Mouse (Mus musculus): Measurements from ENCODE around the gene Rpp30. TPM values are rescaled to one million over a fixed set of nuclear protein-coding genes. Genes with fewer than 3 reads are reported as not detected.

Gene Rpp30
- 118 and 123 TPM in 2 replicates for polyA plus RNA-seq (2016; fragmentation: Nextera tagmentation; extraction: Ambion mirVana)

GRCm38 (mm10) chr19:36083262-36084225, at the start of gene Rpp30:
Gene Rpp30 (plus strand): TSS chr19:36083716.
- peak within 1 kb of the TSS; percentile 85 for H3K4me3 ChIP-seq
- peaks cover 12% of the 10 kb centered on the region for H3K4me1 ChIP-seq
- H3K27me3 ChIP-seq (ENCODE audit: low read depth, poor library complexity, severe bottlenecking), result no peaks in the 10 kb centered on the region
- H3K36me3 ChIP-seq, result peaks cover 16% of the 10 kb centered on the region
- WGBS, result 2% methylated on average over 34 of the region's 34 CpGs
- DNase-seq (ENCODE audit: low spot score), result peak; percentile 88
- no peaks in the 10 kb centered on the region for H3K9me3 ChIP-seq (replicated peaks)
- H3K27ac ChIP-seq (replicated peaks), result peak within 1 kb of the TSS; percentile 86

GRCm38 (mm10) chr19:36046046-36046445, 37.5 kb upstream of the Rpp30 start:
- Histone ChIP-seq H3K36me3 (no peaks in the 10 kb centered on the region), H3K27me3 (ENCODE audit: low read depth, poor library complexity, severe bottlenecking) (no peaks in the 10 kb centered on the region), H3K4me3 (no peak overlapping the region), H3K27ac (replicated peaks) (no peak overlapping the region), H3K9me3 (replicated peaks) (no peaks in the 10 kb centered on the region), H3K4me1 (no peaks in the 10 kb centered on the region)
- WGBS, result 90% methylated on average over 7 of the region's 7 CpGs
- DNase-seq (ENCODE audit: low spot score), result no peak

GRCm38 (mm10) chr19:36056502-36057221, 26.9 kb upstream of the Rpp30 start:
- WGBS, result 10% methylated on average over 49 of the region's 49 CpGs
- H3K27me3 ChIP-seq (ENCODE audit: low read depth, poor library complexity, severe bottlenecking), result peaks cover 54% of the 10 kb centered on the region

GRCm38 (mm10) chr19:36057231-36057811, 26.2 kb upstream of the Rpp30 start, which contains the start of gene Htr7:
Gene Htr7 (minus strand): TSS chr19:36057507.
- Histone ChIP-seq H3K27ac (replicated peaks) (peak within 1 kb of the TSS; percentile 77), H3K36me3 (no peaks in the 10 kb centered on the region), H3K4me1 (peaks cover 11% of the 10 kb centered on the region), H3K9me3 (replicated peaks) (no peaks in the 10 kb centered on the region), H3K27me3 (ENCODE audit: low read depth, poor library complexity, severe bottlenecking) (peaks cover 54% of the 10 kb centered on the region), H3K4me3 (peak within 1 kb of the TSS; percentile 68)
- peak; percentile 74 for DNase-seq (ENCODE audit: low spot score)
- WGBS, result 5% methylated on average over 81 of the region's 86 CpGs

More at GRCm38 (mm10) chr19:36056502-36057221, 26.9 kb upstream of the Rpp30 start:
- Histone ChIP-seq H3K4me3 (peak overlapping the region; percentile 68), H3K27ac (replicated peaks) (peak overlapping the region; percentile 77; the same call in 1 of the 2 replicates), H3K9me3 (replicated peaks) (no peaks in the 10 kb centered on the region), H3K4me1 (peaks cover 11% of the 10 kb centered on the region), H3K36me3 (no peaks in the 10 kb centered on the region)
- DNase-seq (ENCODE audit: low spot score), result no peak

- DNase-seq (ENCODE audit: low spot score), result no peak
- Histone ChIP-seq H3K9me3 (replicated peaks) (no peaks in the 10 kb centered on the region), H3K4me3 (no peak overlapping the region), H3K4me1 (peaks cover 3% of the 10 kb centered on the region; the same call in 1 of the 2 replicates), H3K36me3 (no peaks in the 10 kb centered on the region), H3K27ac (replicated peaks) (no peak overlapping the region), H3K27me3 (ENCODE audit: low read depth, poor library complexity, severe bottlenecking) (peaks cover 21% of the 10 kb centered on the region)
- WGBS, result 84% methylated on average over 2 of the region's 2 CpGs
These were observed 20.6 kb upstream of the Rpp30 start for GRCm38 (mm10) chr19:36062801-36063529.

- peaks cover 12% of the 10 kb centered on the region for H3K4me1 ChIP-seq
- 46% methylated on average over 7 of the region's 7 CpGs for WGBS
- peaks cover 8% of the 10 kb centered on the region; the same call in 1 of the 2 replicates for H3K36me3 ChIP-seq
- no peaks in the 10 kb centered on the region for H3K9me3 ChIP-seq (replicated peaks)
- peak overlapping the region; percentile 86 for H3K27ac ChIP-seq (replicated peaks)
- H3K4me3 ChIP-seq, result peak overlapping the region; percentile 85
- H3K27me3 ChIP-seq (ENCODE audit: low read depth, poor library complexity, severe bottlenecking), result no peaks in the 10 kb centered on the region
- peak; percentile 33 for DNase-seq (ENCODE audit: low spot score)
These were observed 782 bp upstream of the Rpp30 start for GRCm38 (mm10) chr19:36082606-36083261.

GRCm38 (mm10) chr19:36090781-36091180, 7.3 kb downstream of the Rpp30 start:
- Histone ChIP-seq H3K9me3 (replicated peaks) (no peaks in the 10 kb centered on the region), H3K27ac (replicated peaks) (no peak overlapping the region), H3K4me3 (no peak overlapping the region), H3K36me3 (peaks cover 82% of the 10 kb centered on the region), H3K4me1 (0 out of 2 replicates have a peak, but pooled peaks cover 3% of the 10 kb centered on the region), H3K27me3 (ENCODE audit: low read depth, poor library complexity, severe bottlenecking) (no peaks in the 10 kb centered on the region)
- no peak for DNase-seq (ENCODE audit: low spot score)
- WGBS, result 54% methylated on average over 5 of the region's 5 CpGs

- DNase-seq (ENCODE audit: low spot score), result no peak
- no peak overlapping the region for H3K27ac ChIP-seq (replicated peaks)
- no peaks in the 10 kb centered on the region for H3K4me1 ChIP-seq
- H3K9me3 ChIP-seq (replicated peaks), result no peaks in the 10 kb centered on the region
- peaks cover 95% of the 10 kb centered on the region for H3K36me3 ChIP-seq
- H3K27me3 ChIP-seq (ENCODE audit: low read depth, poor library complexity, severe bottlenecking), result no peaks in the 10 kb centered on the region
- no peak overlapping the region for H3K4me3 ChIP-seq
- 96% methylated on average over 3 of the region's 3 CpGs for WGBS
These were observed 13.7 kb downstream of the Rpp30 start for GRCm38 (mm10) chr19:36097194-36097593.

- H3K27me3 ChIP-seq (ENCODE audit: low read depth, poor library complexity, severe bottlenecking), result no peaks in the 10 kb centered on the region
- no peak overlapping the region for H3K27ac ChIP-seq (replicated peaks)
- H3K4me1 ChIP-seq, result no peaks in the 10 kb centered on the region
- peaks cover 95% of the 10 kb centered on the region for H3K36me3 ChIP-seq
- WGBS, result 94% methylated on average over 1 of the region's 1 CpGs
- H3K9me3 ChIP-seq (replicated peaks), result no peaks in the 10 kb centered on the region
- no peak overlapping the region for H3K4me3 ChIP-seq
- DNase-seq (ENCODE audit: low spot score), result no peak
These were observed 14.7 kb downstream of the Rpp30 start for GRCm38 (mm10) chr19:36098265-36098664.

GRCm38 (mm10) chr19:36098916-36099315, 15.4 kb downstream of the Rpp30 start:
- no peak for DNase-seq (ENCODE audit: low spot score)
- 94% methylated on average over 7 of the region's 7 CpGs for WGBS
- Histone ChIP-seq H3K27me3 (ENCODE audit: low read depth, poor library complexity, severe bottlenecking) (no peaks in the 10 kb centered on the region), H3K27ac (replicated peaks) (no peak overlapping the region), H3K9me3 (replicated peaks) (no peaks in the 10 kb centered on the region), H3K4me1 (no peaks in the 10 kb centered on the region), H3K36me3 (peaks cover 95% of the 10 kb centered on the region), H3K4me3 (no peak overlapping the region)

- Histone ChIP-seq H3K36me3 (peaks cover 58% of the 10 kb centered on the region), H3K9me3 (replicated peaks) (no peaks in the 10 kb centered on the region), H3K4me3 (no peak overlapping the region), H3K27me3 (ENCODE audit: low read depth, poor library complexity, severe bottlenecking) (no peaks in the 10 kb centered on the region), H3K4me1 (no peaks in the 10 kb centered on the region), H3K27ac (replicated peaks) (no peak overlapping the region)
- WGBS, result 87% methylated on average over 5 of the region's 5 CpGs
- no peak for DNase-seq (ENCODE audit: low spot score)
These were observed 20.4 kb downstream of the Rpp30 start for GRCm38 (mm10) chr19:36103909-36104308.

Data from midbrain, embryonic 10.5 days (tissue).